Mouse (Mus musculus): Measurements from ENCODE around the gene Taar8a. TPM values are rescaled to one million over a fixed set of nuclear protein-coding genes. Genes with fewer than 3 reads are reported as not detected.
A peak's percentile ranks its signal among the peaks of the same experiment; 100 is the strongest.

Taar8a gene
- total RNA-seq, 2 experiments from 2014 or later, result not detected

DNA sequence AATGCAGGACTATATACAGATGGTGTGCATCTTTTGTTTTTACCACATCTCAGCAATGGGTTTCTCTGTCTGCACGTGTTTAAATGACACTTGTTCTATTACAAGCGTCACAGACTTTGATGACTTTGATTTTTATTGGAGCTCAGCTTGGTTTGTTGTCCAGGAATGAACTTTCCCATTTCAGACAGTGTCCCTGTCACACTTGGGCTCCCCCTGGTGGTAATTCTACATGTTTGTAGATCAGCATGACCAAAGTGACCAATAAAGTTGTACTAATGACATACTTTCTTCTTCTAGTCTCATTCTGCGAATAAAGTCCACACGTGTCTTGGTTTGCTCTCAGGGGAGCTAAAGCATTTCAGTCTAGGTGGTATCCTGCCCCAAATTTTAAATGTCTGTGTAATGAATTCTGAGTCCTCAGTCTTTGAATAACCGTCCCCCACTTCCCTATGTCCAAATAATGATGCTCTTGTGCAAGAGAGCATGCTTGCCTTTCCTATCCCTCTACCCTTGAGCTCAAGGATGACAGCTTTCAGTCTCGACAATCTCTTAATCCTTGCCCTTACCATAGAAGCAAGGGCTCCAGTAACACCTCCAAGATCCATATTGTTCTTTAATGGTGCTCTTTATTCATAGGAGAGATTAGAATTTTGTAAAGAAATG is 34.9 kb downstream of the Taar8a start:
- intact Hi-C loops (cut with DNase I), result loop anchor here (5.0 kb wide), 1 partner anchor 299 kb away; no protein-coding TSS in a partner anchor
- peak; percentile 4 to 26 for DNase-seq (ENCODE audit: extremely low spot score in 1 of 2, low spot score in 2 of 2)

Other genes starting within 250 kb of the Taar8a start
- not detected for gene Vnn3, start 225.0 kb upstream of the Taar8a start, total RNA-seq (2021)
- gene Vnn1, start 181.8 kb upstream of the Taar8a start, total RNA-seq (2021), result under 1 TPM; 0.36 to 0.69 TPM
- not detected for gene Taar1, start 156.1 kb upstream of the Taar8a start, total RNA-seq (2021)
- gene Taar2, start 137.9 kb upstream of the Taar8a start, total RNA-seq (2021), result not detected
- under 1 TPM in 1 of 2 experiments, not detected in 1; 0.34 TPM for gene Taar3, start 126.9 kb upstream of the Taar8a start, total RNA-seq (2021)
- not detected for gene Taar4, start 116.0 kb upstream of the Taar8a start, total RNA-seq (2021)
- gene Taar5, start 105.8 kb upstream of the Taar8a start, total RNA-seq (2021), result not detected
- gene Taar6, start 90.9 kb upstream of the Taar8a start, total RNA-seq (2021), result not detected
- not detected for gene Taar7a, start 83.0 kb upstream of the Taar8a start, total RNA-seq (2021)
- gene Taar7b, start 76.6 kb upstream of the Taar8a start, total RNA-seq (2021), result not detected
- gene Taar7d, start 49.3 kb upstream of the Taar8a start, total RNA-seq (2021), result not detected
- not detected for gene Taar7e, start 38.9 kb upstream of the Taar8a start, total RNA-seq (2021)
- not detected for gene Taar7f, start 27.0 kb upstream of the Taar8a start, total RNA-seq (2021)
- not detected for gene Taar8b, start 15.8 kb downstream of the Taar8a start, total RNA-seq (2021)
- not detected for gene Taar8c, start 25.4 kb downstream of the Taar8a start, total RNA-seq (2021)
- not detected for gene Taar9, start 33.0 kb downstream of the Taar8a start, total RNA-seq (2021)
- 100 to 1,000 TPM; 190 to 199 TPM for gene Stx7, start 72.8 kb downstream of the Taar8a start, total RNA-seq (2021)
- gene Moxd1, start 147.0 kb downstream of the Taar8a start, total RNA-seq (2021), result 1 to 10 TPM; 7.3 to 9.3 TPM